Mouse (Mus musculus) erythroblast, embryonic 14.5 days (primary cell): ENCODE measurements around the gene Slbp.

Source experiments
- GATA1 ChIP-seq: IDR thresholded peaks from 2 replicates; pipeline ENCODE4 v1.6.1; 2012; ENCODE audit warnings: low read length, inconsistent platforms, mixed read lengths
- TAL1 ChIP-seq: IDR thresholded peaks from 3 replicates; pipeline ENCODE4 v1.6.1; 2012; ENCODE audit warnings: low read length, inconsistent platforms, mixed read lengths

GRCm38 (mm10) chr5:33589221-33589888 lies 63.0 kb downstream of the Slbp start:
- TF ChIP-seq GATA1: no peak
- TF ChIP-seq TAL1: no peak
